Mouse (Mus musculus): ENCODE data around the gene A930004D18Rik. TPM values are rescaled to one million over a fixed set of nuclear protein-coding genes. Genes with fewer than 3 reads are reported as not detected.

A930004D18Rik gene
- total RNA-seq, 1 experiment = 6.2 TPM

- in situ Hi-C loops (cut with MboI; ENCODE audit: low sequenced_read_pairs in 2 of 2, unreplicated experiment in 2 of 2) = loop anchor here in 1 of 2 experiments (25.0 kb wide), 1 partner anchor 1390 kb away; the partner anchor contains the start of gene Ptf1a
- peak overlapping the region; percentile 70 to 74 for H3K4me3 ChIP-seq (ENCODE audit: insufficient read depth in 1 of 2, low read depth in 1 of 2, low read length in 2 of 2, poor library complexity in 1 of 2, severe bottlenecking in 1 of 2)
- no peak for DNase-seq (ENCODE audit: low read depth, low spot score)
These were observed 9.5 kb upstream of the A930004D18Rik start for GRCm38 (mm10) chr2:18046758-18047645.

GRCm38 (mm10) chr2:18046186-18046585 is 8.6 kb upstream of the A930004D18Rik start:
- no peak for DNase-seq (ENCODE audit: low read depth, low spot score)
- no peaks in the 10 kb centered on the region for H3K9me3 ChIP-seq (ENCODE audit: control insufficient read depth, insufficient read depth, low read depth, low read length)
- in situ Hi-C loops (cut with MboI; ENCODE audit: low sequenced_read_pairs in 2 of 2, unreplicated experiment in 2 of 2) = loop anchor here in 1 of 2 experiments (25.0 kb wide), 1 partner anchor 1391 kb away; the partner anchor contains the start of gene Ptf1a
- peak overlapping the region; percentile 70 to 74; a peak in 1 of 4 replicates for H3K4me3 ChIP-seq (ENCODE audit: insufficient read depth in 1 of 2, low read depth in 1 of 2, low read length in 2 of 2, poor library complexity in 1 of 2, severe bottlenecking in 1 of 2)
- no peak overlapping the region for H3K27ac ChIP-seq (ENCODE audit: insufficient read depth, low read depth, low read length, poor library complexity, severe bottlenecking)
- H3K36me3 ChIP-seq (ENCODE audit: control insufficient read depth, insufficient read depth, low read length, poor library complexity, severe bottlenecking) = no peaks in the 10 kb centered on the region
- peaks cover 0 to 5% of the 10 kb centered on the region in 2 experiments; a peak in 2 of 4 replicates for H3K4me1 ChIP-seq (ENCODE audit: control insufficient read depth in 2 of 2, insufficient read depth in 2 of 2, low read length in 2 of 2, poor library complexity in 1 of 2)
- no peak overlapping the region for H3K9ac ChIP-seq (ENCODE audit: insufficient read depth, low read depth, low read length, poor library complexity, severe bottlenecking)
- TF ChIP-seq MAFK (IDR thresholded peaks at IDR 0.05; ENCODE audit: insufficient read depth, low read depth, low read length) (no peak), CHD2 (IDR thresholded peaks at IDR 0.05; ENCODE audit: low read depth, low read length) (no peak), HCFC1 (IDR thresholded peaks at IDR 0.05; ENCODE audit: borderline replicate concordance, insufficient read depth, low read length) (no peak), ZNF384 (IDR thresholded peaks at IDR 0.05; ENCODE audit: low read depth, low read length) (no peak), ZC3H11A (IDR thresholded peaks at IDR 0.05; ENCODE audit: borderline replicate concordance, low read depth, low read length) (no peak)

More at GRCm38 (mm10) chr2:18046758-18047645, 9.5 kb upstream of the A930004D18Rik start:
- no peak for TF ChIP-seq ZNF384 (IDR thresholded peaks at IDR 0.05; ENCODE audit: low read depth, low read length)
- TF ChIP-seq CHD2 (IDR thresholded peaks at IDR 0.05; ENCODE audit: low read depth, low read length) = no peak
- TF ChIP-seq MAFK (IDR thresholded peaks at IDR 0.05; ENCODE audit: insufficient read depth, low read depth, low read length) = no peak
- TF ChIP-seq HCFC1 (IDR thresholded peaks at IDR 0.05; ENCODE audit: borderline replicate concordance, insufficient read depth, low read length) = no peak
- TF ChIP-seq ZC3H11A (IDR thresholded peaks at IDR 0.05; ENCODE audit: borderline replicate concordance, low read depth, low read length) = no peak
- Histone ChIP-seq H3K4me1 (ENCODE audit: control insufficient read depth in 2 of 2, insufficient read depth in 2 of 2, low read length in 2 of 2, poor library complexity in 1 of 2) (peaks cover 0 to 5% of the 10 kb centered on the region in 2 experiments; a peak in 2 of 4 replicates), H3K27ac (ENCODE audit: insufficient read depth, low read depth, low read length, poor library complexity, severe bottlenecking) (no peak overlapping the region), H3K36me3 (ENCODE audit: control insufficient read depth, insufficient read depth, low read length, poor library complexity, severe bottlenecking) (no peaks in the 10 kb centered on the region), H3K9me3 (ENCODE audit: control insufficient read depth, insufficient read depth, low read depth, low read length) (no peaks in the 10 kb centered on the region), H3K9ac (ENCODE audit: insufficient read depth, low read depth, low read length, poor library complexity, severe bottlenecking) (peak overlapping the region; percentile 73)

DNA sequence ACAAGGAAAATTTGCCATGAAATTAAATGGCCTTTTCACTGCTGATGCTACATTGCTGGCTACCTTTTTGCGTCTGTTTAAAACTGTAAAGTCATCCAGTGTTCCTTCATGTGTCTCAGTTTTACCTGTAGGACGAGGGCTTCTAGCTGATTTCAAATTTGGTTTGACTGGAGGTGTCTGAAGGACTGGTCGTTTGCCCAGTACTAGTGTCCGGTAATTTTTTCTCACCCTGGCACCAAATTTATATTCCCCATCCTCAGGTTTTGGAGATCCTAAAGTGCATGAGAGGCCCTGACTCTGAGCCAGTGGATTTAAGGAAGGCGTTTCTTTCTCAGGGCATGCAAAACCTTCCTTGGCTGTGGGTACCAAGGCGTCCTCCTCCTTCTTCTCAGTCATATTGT is 8.2 kb upstream of the A930004D18Rik start:
- in situ Hi-C loops (cut with MboI; ENCODE audit: low sequenced_read_pairs in 2 of 2, unreplicated experiment in 2 of 2) = loop anchor here in 1 of 2 experiments (25.0 kb wide), 1 partner anchor 1392 kb away; the partner anchor contains the start of gene Ptf1a
- DNase-seq (ENCODE audit: low read depth, low spot score) = no peak

GRCm38 (mm10) chr2:18045143-18045780 is 7.7 kb upstream of the A930004D18Rik start:
- no peak for DNase-seq (ENCODE audit: low read depth, low spot score)
- no peaks in the 10 kb centered on the region for H3K36me3 ChIP-seq (ENCODE audit: control insufficient read depth, insufficient read depth, low read length, poor library complexity, severe bottlenecking)
- in situ Hi-C loops (cut with MboI; ENCODE audit: low sequenced_read_pairs in 2 of 2, unreplicated experiment in 2 of 2) = loop anchor here in 1 of 2 experiments (25.0 kb wide), 1 partner anchor 1392 kb away; the partner anchor contains the start of gene Ptf1a
- H3K27ac ChIP-seq (ENCODE audit: insufficient read depth, low read depth, low read length, poor library complexity, severe bottlenecking) = no peak overlapping the region
- H3K9ac ChIP-seq (ENCODE audit: insufficient read depth, low read depth, low read length, poor library complexity, severe bottlenecking) = no peak overlapping the region
- TF ChIP-seq CHD2 (IDR thresholded peaks at IDR 0.05; ENCODE audit: low read depth, low read length) = no peak
- TF ChIP-seq HCFC1 (IDR thresholded peaks at IDR 0.05; ENCODE audit: borderline replicate concordance, insufficient read depth, low read length) = no peak
- TF ChIP-seq ZC3H11A (IDR thresholded peaks at IDR 0.05; ENCODE audit: borderline replicate concordance, low read depth, low read length) = no peak
- peak; percentile 85 for TF ChIP-seq ZNF384 (IDR thresholded peaks at IDR 0.05; ENCODE audit: low read depth, low read length)
- TF ChIP-seq MAFK (IDR thresholded peaks at IDR 0.05; ENCODE audit: insufficient read depth, low read depth, low read length) = no peak
- no peak overlapping the region for H3K4me3 ChIP-seq (ENCODE audit: insufficient read depth in 1 of 2, low read depth in 1 of 2, low read length in 2 of 2, poor library complexity in 1 of 2, severe bottlenecking in 1 of 2)
- peaks cover 0 to 3% of the 10 kb centered on the region in 2 experiments; a peak in 1 of 4 replicates for H3K4me1 ChIP-seq (ENCODE audit: control insufficient read depth in 2 of 2, insufficient read depth in 2 of 2, low read length in 2 of 2, poor library complexity in 1 of 2)
- H3K9me3 ChIP-seq (ENCODE audit: control insufficient read depth, insufficient read depth, low read depth, low read length) = no peaks in the 10 kb centered on the region

More for the DNA sequence above, 8.2 kb upstream of the A930004D18Rik start:
- H3K9me3 ChIP-seq (ENCODE audit: control insufficient read depth, insufficient read depth, low read depth, low read length) = no peaks in the 10 kb centered on the region
- H3K27ac ChIP-seq (ENCODE audit: insufficient read depth, low read depth, low read length, poor library complexity, severe bottlenecking) = no peak overlapping the region
- H3K36me3 ChIP-seq (ENCODE audit: control insufficient read depth, insufficient read depth, low read length, poor library complexity, severe bottlenecking) = no peaks in the 10 kb centered on the region
- no peak overlapping the region for H3K9ac ChIP-seq (ENCODE audit: insufficient read depth, low read depth, low read length, poor library complexity, severe bottlenecking)
- H3K4me3 ChIP-seq (ENCODE audit: insufficient read depth in 1 of 2, low read depth in 1 of 2, low read length in 2 of 2, poor library complexity in 1 of 2, severe bottlenecking in 1 of 2) = no peak overlapping the region
- no peak for TF ChIP-seq HCFC1 (IDR thresholded peaks at IDR 0.05; ENCODE audit: borderline replicate concordance, insufficient read depth, low read length)
- TF ChIP-seq ZNF384 (IDR thresholded peaks at IDR 0.05; ENCODE audit: low read depth, low read length) = no peak
- no peak for TF ChIP-seq ZC3H11A (IDR thresholded peaks at IDR 0.05; ENCODE audit: borderline replicate concordance, low read depth, low read length)
- no peak for TF ChIP-seq MAFK (IDR thresholded peaks at IDR 0.05; ENCODE audit: insufficient read depth, low read depth, low read length)
- no peak for TF ChIP-seq CHD2 (IDR thresholded peaks at IDR 0.05; ENCODE audit: low read depth, low read length)
- H3K4me1 ChIP-seq (ENCODE audit: control insufficient read depth in 2 of 2, insufficient read depth in 2 of 2, low read length in 2 of 2, poor library complexity in 1 of 2) = peaks cover 0 to 5% of the 10 kb centered on the region in 2 experiments; a peak in 2 of 4 replicates
